Mouse (Mus musculus): ENCODE measurements around the gene Wls. TPM values are rescaled to one million over a fixed set of nuclear protein-coding genes. Genes with fewer than 3 reads are reported as not detected.

Wls gene
- polyA plus RNA-seq, 1 experiment: 4.9 TPM

DNA sequence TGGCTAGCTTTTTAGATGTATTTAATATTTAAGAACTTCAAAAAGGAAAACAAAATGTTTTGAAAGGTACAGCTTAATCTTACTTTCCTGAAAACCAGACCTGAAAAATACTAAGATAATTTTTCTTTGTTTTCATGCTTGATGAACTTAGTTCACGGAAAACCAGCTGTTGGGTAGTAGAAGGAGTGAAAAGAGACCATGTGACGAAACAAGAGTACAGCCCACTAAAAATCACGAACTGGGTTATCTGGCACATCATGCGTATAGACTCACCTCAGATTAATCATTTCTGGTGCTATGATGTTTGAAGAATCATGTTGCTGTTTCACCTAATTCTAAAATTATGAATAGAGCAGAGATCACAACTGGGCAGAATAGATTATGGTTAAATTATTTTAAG is 3.7 kb downstream of the Wls start:
- H3K27ac ChIP-seq (ENCODE audit: insufficient read depth, low read length): no peak overlapping the region
- H3K4me3 ChIP-seq (ENCODE audit: extremely low read depth, insufficient read depth, insufficient read length): no peak overlapping the region
- peaks cover 2% of the 10 kb centered on the region; the same call in 1 of the 2 replicates for H3K4me1 ChIP-seq (ENCODE audit: control insufficient read depth, insufficient read depth, insufficient read length)
- no peaks in the 10 kb centered on the region for H3K27me3 ChIP-seq (ENCODE audit: control insufficient read depth, insufficient read depth, low read length)
- H3K36me3 ChIP-seq (ENCODE audit: control insufficient read depth, insufficient read depth, low read length): no peaks in the 10 kb centered on the region
- TF ChIP-seq POLR2A (IDR thresholded peaks at IDR 0.05; ENCODE audit: low read depth, low read length) (no peak), CTCF (IDR thresholded peaks at IDR 0.05; ENCODE audit: extremely low read depth, insufficient read depth, insufficient read length, insufficient replicate concordance) (no peak)
- 65% methylated on average over 4 of the region's 4 CpGs for WGBS
- DNase-seq (ENCODE audit: low read depth in 1 of 2, low spot score in 2 of 2): no peak

DNA sequence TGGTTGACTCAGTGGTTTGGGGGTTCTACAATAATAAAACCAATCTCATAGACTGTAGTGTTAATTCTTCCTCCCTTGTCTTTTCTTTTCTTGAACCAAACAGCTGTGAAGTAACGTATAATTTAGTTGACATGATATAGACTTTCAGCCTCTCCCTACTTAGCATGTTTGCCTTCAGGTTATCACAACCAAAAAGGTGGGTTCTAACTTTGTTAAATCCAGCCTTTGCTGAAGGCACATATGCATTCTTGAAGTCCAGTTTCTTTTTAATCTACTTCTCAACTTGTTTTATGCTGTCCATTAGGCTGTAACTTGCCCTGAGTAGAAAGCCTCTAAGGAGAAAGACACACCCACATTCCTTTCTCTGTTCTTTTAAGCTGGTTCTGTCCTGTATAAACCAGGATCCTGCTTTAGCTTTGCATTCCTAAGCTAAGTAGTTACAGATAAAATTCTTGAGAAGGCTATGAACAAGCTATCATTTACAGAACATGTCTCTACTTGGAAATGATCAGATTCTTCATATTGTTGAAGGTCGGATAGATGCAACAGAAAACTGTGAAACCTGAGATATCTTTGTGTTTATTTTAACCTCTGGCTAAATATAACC is 8.0 kb downstream of the Wls start:
- Histone ChIP-seq H3K4me3 (ENCODE audit: extremely low read depth, insufficient read depth, insufficient read length) (no peak overlapping the region), H3K36me3 (ENCODE audit: control insufficient read depth, insufficient read depth, low read length) (no peaks in the 10 kb centered on the region), H3K27ac (ENCODE audit: insufficient read depth, low read length) (no peak overlapping the region), H3K4me1 (ENCODE audit: control insufficient read depth, insufficient read depth, insufficient read length) (no peaks in the 10 kb centered on the region), H3K27me3 (ENCODE audit: control insufficient read depth, insufficient read depth, low read length) (no peaks in the 10 kb centered on the region)
- WGBS: 90% methylated on average over 2 of the region's 2 CpGs
- DNase-seq (ENCODE audit: low read depth in 1 of 2, low spot score in 2 of 2): no peak
- TF ChIP-seq POLR2A (IDR thresholded peaks at IDR 0.05; ENCODE audit: low read depth, low read length) (no peak), CTCF (IDR thresholded peaks at IDR 0.05; ENCODE audit: extremely low read depth, insufficient read depth, insufficient read length, insufficient replicate concordance) (no peak)

- Histone ChIP-seq H3K4me3 (ENCODE audit: extremely low read depth, insufficient read depth, insufficient read length) (no peak overlapping the region), H3K4me1 (ENCODE audit: control insufficient read depth, insufficient read depth, insufficient read length) (no peaks in the 10 kb centered on the region), H3K36me3 (ENCODE audit: control insufficient read depth, insufficient read depth, low read length) (no peaks in the 10 kb centered on the region), H3K27ac (ENCODE audit: insufficient read depth, low read length) (no peak overlapping the region), H3K27me3 (ENCODE audit: control insufficient read depth, insufficient read depth, low read length) (no peaks in the 10 kb centered on the region)
- no peak for TF ChIP-seq CTCF (IDR thresholded peaks at IDR 0.05; ENCODE audit: extremely low read depth, insufficient read depth, insufficient read length, insufficient replicate concordance)
- no peak for TF ChIP-seq POLR2A (IDR thresholded peaks at IDR 0.05; ENCODE audit: low read depth, low read length)
- no peak for DNase-seq (ENCODE audit: low read depth in 1 of 2, low spot score in 2 of 2)
Observed at GRCm38 (mm10) chr3:159848156-159848555, 8.7 kb downstream of the Wls start.

DNA sequence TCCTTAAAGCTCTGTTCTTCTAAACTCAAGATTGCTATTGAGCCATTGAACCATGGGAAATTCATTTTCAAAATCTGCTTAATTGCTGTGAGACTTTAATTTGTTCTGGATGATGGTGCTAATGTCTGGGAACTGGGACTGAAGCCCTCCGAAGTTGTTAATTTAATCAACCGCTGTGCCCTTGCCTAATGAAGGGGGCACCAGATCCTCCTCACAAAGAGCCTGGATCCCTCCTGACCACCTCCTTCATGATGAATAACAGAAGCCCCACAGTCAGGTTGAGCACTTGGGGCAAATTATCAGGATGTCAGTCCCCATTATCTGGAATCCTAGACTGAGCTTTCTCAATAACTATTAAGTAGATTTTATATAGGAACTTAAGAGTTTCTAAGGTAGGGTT is 12.0 kb downstream of the Wls start:
- no peaks in the 10 kb centered on the region for H3K4me1 ChIP-seq (ENCODE audit: control insufficient read depth, insufficient read depth, insufficient read length)
- TF ChIP-seq CTCF (IDR thresholded peaks at IDR 0.05; ENCODE audit: extremely low read depth, insufficient read depth, insufficient read length, insufficient replicate concordance) (no peak), POLR2A (IDR thresholded peaks at IDR 0.05; ENCODE audit: low read depth, low read length) (no peak)
- no peaks in the 10 kb centered on the region for H3K27me3 ChIP-seq (ENCODE audit: control insufficient read depth, insufficient read depth, low read length)
- H3K36me3 ChIP-seq (ENCODE audit: control insufficient read depth, insufficient read depth, low read length): no peaks in the 10 kb centered on the region
- WGBS: 98% methylated on average over 2 of the region's 2 CpGs
- no peak overlapping the region for H3K4me3 ChIP-seq (ENCODE audit: extremely low read depth, insufficient read depth, insufficient read length)
- H3K27ac ChIP-seq (ENCODE audit: insufficient read depth, low read length): no peak overlapping the region
- no peak for DNase-seq (ENCODE audit: low read depth in 1 of 2, low spot score in 2 of 2)

DNA sequence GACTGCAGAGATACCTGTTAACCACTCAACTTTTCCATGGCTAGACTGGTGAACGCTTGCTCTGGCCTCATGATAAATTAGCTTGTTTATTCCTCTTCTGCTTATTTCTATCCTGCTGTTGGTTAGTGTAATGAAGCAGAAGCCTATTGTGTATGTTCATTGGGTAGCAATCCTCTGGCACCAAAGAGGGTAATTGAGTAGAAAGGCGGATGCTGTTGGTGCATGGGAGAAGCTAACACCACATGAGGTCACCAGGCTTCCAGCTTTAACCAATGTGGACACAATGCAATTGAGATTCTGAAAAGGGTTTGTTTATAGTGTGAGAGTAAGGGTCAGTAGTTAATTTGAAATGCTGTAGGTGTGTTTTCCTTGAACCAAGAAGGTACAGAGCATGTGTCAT is 12.5 kb downstream of the Wls start:
- Histone ChIP-seq H3K36me3 (ENCODE audit: control insufficient read depth, insufficient read depth, low read length) (no peaks in the 10 kb centered on the region), H3K4me3 (ENCODE audit: extremely low read depth, insufficient read depth, insufficient read length) (no peak overlapping the region), H3K4me1 (ENCODE audit: control insufficient read depth, insufficient read depth, insufficient read length) (no peaks in the 10 kb centered on the region), H3K27me3 (ENCODE audit: control insufficient read depth, insufficient read depth, low read length) (no peaks in the 10 kb centered on the region), H3K27ac (ENCODE audit: insufficient read depth, low read length) (no peak overlapping the region)
- no peak for TF ChIP-seq POLR2A (IDR thresholded peaks at IDR 0.05; ENCODE audit: low read depth, low read length)
- no peak for TF ChIP-seq CTCF (IDR thresholded peaks at IDR 0.05; ENCODE audit: extremely low read depth, insufficient read depth, insufficient read length, insufficient replicate concordance)
- DNase-seq (ENCODE audit: low read depth in 1 of 2, low spot score in 2 of 2): no peak
- WGBS: 88% methylated on average over 2 of the region's 2 CpGs

DNA sequence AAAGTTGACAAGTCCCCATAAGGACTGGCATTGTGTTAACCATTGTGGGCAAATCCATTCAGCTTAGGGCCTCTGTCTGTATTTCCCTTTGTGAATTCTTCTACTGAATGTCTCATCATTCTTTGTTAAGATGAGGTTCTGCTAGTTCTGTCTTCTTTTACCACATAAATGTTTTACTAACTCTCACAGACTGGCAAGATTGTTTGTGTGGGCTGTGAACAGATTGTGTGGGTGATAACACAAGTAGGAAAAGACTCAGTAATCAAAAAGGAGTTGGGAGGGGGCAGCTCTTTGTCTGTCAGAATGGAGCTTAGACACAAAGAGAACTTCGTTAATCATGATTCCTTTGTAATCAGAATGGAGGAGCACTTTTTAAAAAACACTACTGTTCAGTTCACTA is 17.6 kb downstream of the Wls start:
- Histone ChIP-seq H3K27me3 (ENCODE audit: control insufficient read depth, insufficient read depth, low read length) (no peaks in the 10 kb centered on the region), H3K27ac (ENCODE audit: insufficient read depth, low read length) (no peak overlapping the region), H3K4me3 (ENCODE audit: extremely low read depth, insufficient read depth, insufficient read length) (no peak overlapping the region), H3K36me3 (ENCODE audit: control insufficient read depth, insufficient read depth, low read length) (no peaks in the 10 kb centered on the region), H3K4me1 (ENCODE audit: control insufficient read depth, insufficient read depth, insufficient read length) (no peaks in the 10 kb centered on the region)
- no peak for DNase-seq (ENCODE audit: low read depth in 1 of 2, low spot score in 2 of 2)
- TF ChIP-seq POLR2A (IDR thresholded peaks at IDR 0.05; ENCODE audit: low read depth, low read length): no peak
- TF ChIP-seq CTCF (IDR thresholded peaks at IDR 0.05; ENCODE audit: extremely low read depth, insufficient read depth, insufficient read length, insufficient replicate concordance): no peak
- 67% methylated on average over 1 of the region's 1 CpGs for WGBS

DNA sequence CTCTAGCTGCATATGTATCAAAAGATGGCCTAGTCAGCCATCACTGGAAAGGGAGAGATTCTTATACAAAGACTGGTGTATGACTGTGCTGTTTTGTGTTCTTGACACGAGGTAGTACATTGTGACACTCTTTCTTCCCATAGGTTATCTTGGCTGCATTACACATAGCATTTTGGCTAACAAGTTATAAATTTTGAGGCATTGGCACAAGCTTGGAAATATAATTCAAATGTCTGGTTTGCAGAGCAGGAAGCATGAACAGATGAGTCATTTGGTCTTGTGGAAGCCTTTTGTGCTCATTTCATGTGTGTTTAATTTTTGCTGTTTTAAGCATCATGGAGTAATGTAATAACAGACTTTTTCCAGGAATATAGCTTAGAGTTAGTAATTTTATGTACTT is 26.2 kb downstream of the Wls start:
- no peaks in the 10 kb centered on the region for H3K36me3 ChIP-seq (ENCODE audit: control insufficient read depth, insufficient read depth, low read length)
- no peak for DNase-seq (ENCODE audit: low read depth in 1 of 2, low spot score in 2 of 2)
- H3K4me3 ChIP-seq (ENCODE audit: extremely low read depth, insufficient read depth, insufficient read length): no peak overlapping the region
- H3K4me1 ChIP-seq (ENCODE audit: control insufficient read depth, insufficient read depth, insufficient read length): no peaks in the 10 kb centered on the region
- H3K27me3 ChIP-seq (ENCODE audit: control insufficient read depth, insufficient read depth, low read length): no peaks in the 10 kb centered on the region
- no peak overlapping the region for H3K27ac ChIP-seq (ENCODE audit: insufficient read depth, low read length)
- WGBS: 63% methylated on average over 1 of the region's 1 CpGs
- TF ChIP-seq CTCF (IDR thresholded peaks at IDR 0.05; ENCODE audit: extremely low read depth, insufficient read depth, insufficient read length, insufficient replicate concordance) (no peak), POLR2A (IDR thresholded peaks at IDR 0.05; ENCODE audit: low read depth, low read length) (no peak)
